Mouse (Mus musculus): ENCODE measurements around the gene Mttp. TPM values are rescaled to one million over a fixed set of nuclear protein-coding genes. Genes with fewer than 3 reads are reported as not detected.

Gene Mttp
- polyA plus RNA-seq, 2 experiments, result 4.9 to 6.7 TPM

GRCm38 (mm10) chr3:138041591-138042301 lies 103.0 kb downstream of the Mttp start:
- no peak overlapping the region for H3K4me2 ChIP-seq (replicated peaks; ENCODE audit: low read depth, low read length, severe bottlenecking)
- no peak overlapping the region for H3K9ac ChIP-seq (ENCODE audit: low read depth, low read length, severe bottlenecking)
- H3K4me1 ChIP-seq (ENCODE audit: control insufficient read depth, insufficient read depth, low read length), result no peaks in the 10 kb centered on the region
- no peak for DNase-seq (ENCODE audit: low spot score)
- no peak for TF ChIP-seq POLR2A (IDR thresholded peaks at IDR 0.05; ENCODE audit: borderline replicate concordance, extremely low read depth, insufficient read depth, insufficient read length)
- no peaks in the 10 kb centered on the region for H3K27me3 ChIP-seq (ENCODE audit: control insufficient read depth, insufficient read depth, low read length)
- no peak overlapping the region for H3K27ac ChIP-seq (replicated peaks; ENCODE audit: low read depth, low read length)
- H3K4me3 ChIP-seq (replicated peaks; ENCODE audit: low read length), result no peak overlapping the region
- no peak for ATAC-seq (ENCODE audit: low FRiP score, low read depth)
- no peaks in the 10 kb centered on the region for H3K9me3 ChIP-seq (ENCODE audit: control insufficient read depth, low read length)
- H3K36me3 ChIP-seq (ENCODE audit: control insufficient read depth, insufficient read depth, low read length), result no peaks in the 10 kb centered on the region
- WGBS, result 47% methylated on average over 3 of the region's 3 CpGs

- Histone ChIP-seq H3K9ac (ENCODE audit: low read depth, low read length, severe bottlenecking) (no peak overlapping the region), H3K4me2 (replicated peaks; ENCODE audit: low read depth, low read length, severe bottlenecking) (no peak overlapping the region), H3K36me3 (ENCODE audit: control insufficient read depth, insufficient read depth, low read length) (no peaks in the 10 kb centered on the region), H3K4me3 (replicated peaks; ENCODE audit: low read length) (no peak overlapping the region), H3K27me3 (ENCODE audit: control insufficient read depth, insufficient read depth, low read length) (no peaks in the 10 kb centered on the region), H3K27ac (replicated peaks; ENCODE audit: low read depth, low read length) (no peak overlapping the region), H3K4me1 (ENCODE audit: control insufficient read depth, insufficient read depth, low read length) (no peaks in the 10 kb centered on the region), H3K9me3 (ENCODE audit: control insufficient read depth, low read length) (no peaks in the 10 kb centered on the region)
- 78% methylated on average over 2 of the region's 2 CpGs for WGBS
- no peak for TF ChIP-seq POLR2A (IDR thresholded peaks at IDR 0.05; ENCODE audit: borderline replicate concordance, extremely low read depth, insufficient read depth, insufficient read length)
- ATAC-seq (ENCODE audit: low FRiP score, low read depth), result no peak
- DNase-seq (ENCODE audit: low spot score), result no peak
Observed at GRCm38 (mm10) chr3:138040938-138041337, 103.8 kb downstream of the Mttp start.

Other genes with a start within 250 kb of the Mttp start
- 75.5 and 77.4 TPM in 2 replicates for gene Lamtor3, start 226.5 kb downstream of the Mttp start, polyA plus RNA-seq (2012; rRNA removed)
- gene Lamtor3, start 226.5 kb downstream of the Mttp start, polyA plus RNA-seq (2014; fragmentation: Nextera tagmentation; extraction: Ambion mirVana), result 109 and 112 TPM in 2 replicates
- 4.5 and 5.4 TPM in 2 replicates for gene Dapp1, start 163.4 kb downstream of the Mttp start, polyA plus RNA-seq (2012; rRNA removed)
- gene Dapp1, start 163.4 kb downstream of the Mttp start, polyA plus RNA-seq (2014; fragmentation: Nextera tagmentation; extraction: Ambion mirVana), result 6.0 and 6.7 TPM in 2 replicates
- gene 1110002E22Rik, start 79.9 kb downstream of the Mttp start, polyA plus RNA-seq (2012; rRNA removed), result 3.2 TPM in 2 replicates
- 2.8 and 4.0 TPM in 2 replicates for gene 1110002E22Rik, start 79.9 kb downstream of the Mttp start, polyA plus RNA-seq (2014; fragmentation: Nextera tagmentation; extraction: Ambion mirVana)
- gene Gm5105, start 77.6 kb downstream of the Mttp start, polyA plus RNA-seq (2012; rRNA removed), result 0.20 and 0.21 TPM in 2 replicates
- 0.15 and 0.19 TPM in 2 replicates for gene Gm5105, start 77.6 kb downstream of the Mttp start, polyA plus RNA-seq (2014; fragmentation: Nextera tagmentation; extraction: Ambion mirVana)
- 6.4 and 9.7 TPM in 2 replicates for gene Trmt10a, start 1.5 kb downstream of the Mttp start, polyA plus RNA-seq (2012; rRNA removed)
- gene Trmt10a, start 1.5 kb downstream of the Mttp start, polyA plus RNA-seq (2014; fragmentation: Nextera tagmentation; extraction: Ambion mirVana), result 11.3 and 12.8 TPM in 2 replicates
- 0.04 TPM in 2 replicates for gene 4930579F01Rik, start 48.9 kb upstream of the Mttp start, polyA plus RNA-seq (2012; rRNA removed)
- gene 4930579F01Rik, start 48.9 kb upstream of the Mttp start, polyA plus RNA-seq (2014; fragmentation: Nextera tagmentation; extraction: Ambion mirVana), result 0.12 and 0.19 TPM in 2 replicates
- gene Adh7, start 72.8 kb upstream of the Mttp start, polyA plus RNA-seq (2012; rRNA removed), result 0.64 and 0.77 TPM in 2 replicates
- gene Adh7, start 72.8 kb upstream of the Mttp start, polyA plus RNA-seq (2014; fragmentation: Nextera tagmentation; extraction: Ambion mirVana), result 1.9 TPM in 2 replicates
- 6.6 and 8.6 TPM in 2 replicates for gene Adh1, start 116.0 kb upstream of the Mttp start, polyA plus RNA-seq (2012; rRNA removed)
- 15.8 and 17.4 TPM in 2 replicates for gene Adh1, start 116.0 kb upstream of the Mttp start, polyA plus RNA-seq (2014; fragmentation: Nextera tagmentation; extraction: Ambion mirVana)
- gene Adh6a, start 168.3 kb upstream of the Mttp start, polyA plus RNA-seq (2012; rRNA removed), result not detected in 2 replicates
- 0.28 TPM in 1 of 2 replicates, not detected in the other for gene Adh6a, start 168.3 kb upstream of the Mttp start, polyA plus RNA-seq (2014; fragmentation: Nextera tagmentation; extraction: Ambion mirVana)
- 0.65 and 0.68 TPM in 2 replicates for gene Adh6b, start 196.8 kb upstream of the Mttp start, polyA plus RNA-seq (2012; rRNA removed)
- gene Adh6b, start 196.8 kb upstream of the Mttp start, polyA plus RNA-seq (2014; fragmentation: Nextera tagmentation; extraction: Ambion mirVana), result 1.6 TPM in 2 replicates